Mouse (Mus musculus) MEL (cell line): ENCODE measurements around the gene Cetn3. TPM values are rescaled to one million over a fixed set of nuclear protein-coding genes. Genes with fewer than 3 reads are reported as not detected.

Source experiments
- DNase-seq: peaks from one replicate; pipeline ENCODE4 v3.0.0; 2011; ENCODE audit warnings: low read depth, low spot score
- H3K27ac ChIP-seq: 2 replicates; pipeline ENCODE4 v1.5.1; 2012; ENCODE audit warnings: low read depth, mild to moderate bottlenecking, control low read depth, low read length, moderate library complexity; ENCODE audit not compliant: control insufficient read depth
- H3K27me3 ChIP-seq, 2 experiments: fragments of 150-350 bp in 1 of 2; sonication (generic) in 1 of 2; 2 replicates each; pipeline ENCODE4 v1.6.1; 2012; ENCODE audit warnings: low read length in 2 of 2, mild to moderate bottlenecking in 2 of 2, improper control_type of control experiment in 1 of 2, moderate library complexity in 1 of 2; ENCODE audit not compliant: insufficient read depth in 2 of 2, control insufficient read depth in 1 of 2
- H3K36me3 ChIP-seq, 2 experiments: 2 replicates each; pipeline ENCODE4 v1.6.1; 2012 to 2014; ENCODE audit warnings: low read length in 2 of 2, improper control_type of control experiment in 1 of 2, inconsistent platforms in 1 of 2, mild to moderate bottlenecking in 1 of 2; ENCODE audit not compliant: insufficient read depth in 2 of 2, control insufficient read depth in 1 of 2
- H3K4me1 ChIP-seq, 2 experiments: fragments of 150-350 bp in 1 of 2; sonication (generic) in 1 of 2; 2 replicates each; pipeline ENCODE4 v1.6.1; 2012; ENCODE audit warnings: low read length in 2 of 2, improper control_type of control experiment in 1 of 2, mild to moderate bottlenecking in 1 of 2; ENCODE audit not compliant: insufficient read depth in 2 of 2, control insufficient read depth in 1 of 2
- H3K4me3 ChIP-seq, 2 experiments: fragments of 150-350 bp in 1 of 2; sonication (generic) in 1 of 2; 2 replicates each; pipeline ENCODE4 v1.5.1; 2012; ENCODE audit warnings: low read depth in 2 of 2, low read length in 2 of 2, mild to moderate bottlenecking in 2 of 2, moderate library complexity in 2 of 2, control low read depth in 1 of 2, improper control_type of control experiment in 1 of 2; ENCODE audit not compliant: control insufficient read depth in 1 of 2, insufficient read depth in 1 of 2
- H3K79me2 ChIP-seq: 2 replicates; pipeline ENCODE4 v1.6.1; 2012; ENCODE audit warnings: mild to moderate bottlenecking, low read length, moderate library complexity; ENCODE audit not compliant: control insufficient read depth, poor library complexity, insufficient read depth
- H3K9ac ChIP-seq: 2 replicates; pipeline ENCODE4 v1.6.1; 2012; ENCODE audit warnings: low read depth, mild to moderate bottlenecking, control low read depth, low read length, moderate library complexity; ENCODE audit not compliant: control insufficient read depth, poor library complexity, severe bottlenecking
- H3K9me3 ChIP-seq: fragments of 150-350 bp; sonication (generic); replicated peaks from 2 replicates; pipeline ENCODE4 v1.6.1; 2012; ENCODE audit warnings: mild to moderate bottlenecking, low read length, improper control_type of control experiment, moderate library complexity; ENCODE audit not compliant: insufficient read depth
- CTCF ChIP-seq, 3 experiments: IDR thresholded peaks in 2 of 3; conservative IDR thresholded peaks in 1 of 3; 2 replicates each; pipeline ENCODE4 v1.5.1; 2011 to 2012; ENCODE audit warnings: low read length in 3 of 3, low read depth in 2 of 3, mild to moderate bottlenecking in 2 of 3, improper control_type of control experiment in 1 of 3, inconsistent platforms in 1 of 3, mixed read lengths in 1 of 3, moderate library complexity in 1 of 3; ENCODE audit not compliant: control insufficient read depth in 1 of 3, insufficient read depth in 1 of 3, poor library complexity in 1 of 3, severe bottlenecking in 1 of 3
- E2F4 ChIP-seq: IDR thresholded peaks from 2 replicates; pipeline ENCODE4 v1.6.1; 2011; ENCODE audit warnings: low read depth, low read length, improper control_type of control experiment, borderline replicate concordance
- ELF1 ChIP-seq: IDR thresholded peaks from 2 replicates; pipeline ENCODE4 v1.6.1; 2014; ENCODE audit warnings: low read depth, mild to moderate bottlenecking, inconsistent platforms, low read length, improper control_type of control experiment, moderate library complexity
- EP300 ChIP-seq, 2 experiments: IDR thresholded peaks; 2 replicates each; pipeline ENCODE4 v1.6.1; 2011; ENCODE audit warnings: improper control_type of control experiment in 2 of 2, low read length in 2 of 2, low read depth in 1 of 2, mild to moderate bottlenecking in 1 of 2
- GABPA ChIP-seq: IDR thresholded peaks from 2 replicates; pipeline ENCODE4 v1.6.1; 2012; ENCODE audit warnings: low read depth, mild to moderate bottlenecking, inconsistent platforms, low read length, improper control_type of control experiment, moderate library complexity
- GATA1 ChIP-seq: IDR thresholded peaks from 2 replicates; pipeline ENCODE4 v1.6.1; 2011; ENCODE audit warnings: low read depth, low read length, improper control_type of control experiment
- JUND ChIP-seq: IDR thresholded peaks from 2 replicates; pipeline ENCODE4 v1.6.1; 2011; ENCODE audit warnings: low read depth, mild to moderate bottlenecking, improper control_type of control experiment, low read length
- MEF2A ChIP-seq: IDR thresholded peaks from 2 replicates; pipeline ENCODE4 v1.6.1; 2014; ENCODE audit warnings: low read depth, mild to moderate bottlenecking, inconsistent platforms, low read length, improper control_type of control experiment; ENCODE audit not compliant: poor library complexity, insufficient replicate concordance, severe bottlenecking; ENCODE audit errors: extremely low read depth
- MYB ChIP-seq: IDR thresholded peaks from 2 replicates; pipeline ENCODE4 v1.6.1; 2011; ENCODE audit warnings: mild to moderate bottlenecking, low read depth, low read length, improper control_type of control experiment
- NELFE ChIP-seq: IDR thresholded peaks from 2 replicates; pipeline ENCODE4 v1.6.1; 2011; ENCODE audit warnings: low read depth, low read length, improper control_type of control experiment
- POLR2AphosphoS2 ChIP-seq: IDR thresholded peaks from 2 replicates; pipeline ENCODE4 v1.6.1; 2011; ENCODE audit warnings: low read length, improper control_type of control experiment
- POLR2AphosphoS5 ChIP-seq: IDR thresholded peaks from 2 replicates; pipeline ENCODE4 v1.6.1; 2012; ENCODE audit warnings: low read depth, borderline replicate concordance, mild to moderate bottlenecking, inconsistent platforms, low read length, moderate library complexity, mixed read lengths
- RAD21 ChIP-seq: IDR thresholded peaks from 2 replicates; pipeline ENCODE4 v1.6.1; 2011; ENCODE audit warnings: mild to moderate bottlenecking, low read depth, low read length, improper control_type of control experiment
- RCOR1 ChIP-seq: IDR thresholded peaks from 2 replicates; pipeline ENCODE4 v1.6.1; 2012; ENCODE audit warnings: low read depth, mild to moderate bottlenecking, inconsistent platforms, low read length, improper control_type of control experiment
- SMC3 ChIP-seq: IDR thresholded peaks from 2 replicates; pipeline ENCODE4 v1.6.1; 2011; ENCODE audit warnings: low read depth, low read length, improper control_type of control experiment
- TBP ChIP-seq: IDR thresholded peaks from 2 replicates; pipeline ENCODE4 v1.8.0; 2011; ENCODE audit warnings: low read depth, low read length, improper control_type of control experiment
- UBTF ChIP-seq: IDR thresholded peaks from 2 replicates; pipeline ENCODE4 v1.6.1; 2012; ENCODE audit warnings: low read depth, mild to moderate bottlenecking, inconsistent platforms, low read length, improper control_type of control experiment, moderate library complexity, borderline replicate concordance; ENCODE audit not compliant: insufficient read depth
- polyA plus RNA-seq, 2 experiments: library from polyadenylated mRNA; stranded (reverse) in 1 of 2; unstranded in 1 of 2; fragments of >175 nt in 1 of 2; fragments of >200 nt in 1 of 2; gene quantifications; 2 replicates each; pipeline versions ENCODE4 v1.2.1 to v1.2.4; 2012; ENCODE audit warnings: low replicate concordance in 2 of 2, low read depth in 1 of 2; ENCODE audit not compliant: insufficient read length in 2 of 2, insufficient read depth in 1 of 2, missing spikeins in 1 of 2
- total RNA-seq: library from RNA; depleted of rRNA; stranded (reverse); fragments of 300-350 nt; gene quantifications from 2 replicates; pipeline ENCODE4 v1.2.3, GENCODE M21; 2012

The Cetn3 gene
- total and polyA plus RNA-seq, 3 experiments, result 70.2 to 101 TPM; not detected in 1

DNA sequence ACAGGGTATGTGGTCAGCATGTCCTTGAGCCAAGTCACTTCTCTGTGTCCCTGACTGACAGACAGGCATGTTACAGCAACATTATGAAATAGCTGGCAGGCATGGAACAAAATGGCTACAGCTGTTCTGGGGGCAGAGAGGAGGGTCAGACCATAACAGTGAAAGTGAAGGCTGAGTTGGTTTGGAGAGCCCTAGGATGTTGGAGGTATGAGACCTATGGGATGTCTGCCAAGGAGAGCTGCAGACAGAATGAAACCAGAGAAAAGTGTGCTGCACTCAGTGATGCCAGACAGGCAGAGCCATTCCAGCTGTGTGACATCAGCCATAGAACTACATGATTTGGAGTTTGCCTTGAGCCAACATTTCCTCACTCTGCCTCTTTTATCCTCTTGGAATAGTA, 28.0 kb upstream of the Cetn3 start:
- Histone ChIP-seq H3K79me2 (no peaks in the 10 kb centered on the region), H3K9me3 (no peaks in the 10 kb centered on the region), H3K27me3 (no peaks in the 10 kb centered on the region; a peak in 1 of 4 replicates), H3K36me3 (no peaks in the 10 kb centered on the region), H3K4me1 (no peaks in the 10 kb centered on the region), H3K4me3 (no peak overlapping the region), H3K9ac (no peak overlapping the region), H3K27ac (no peak overlapping the region)
- no peak for DNase-seq
- TF ChIP-seq POLR2AphosphoS2 (no peak), JUND (no peak), UBTF (no peak), GATA1 (no peak), MYB (no peak), ELF1 (no peak), EP300 (IDR thresholded peaks at IDR 0.05; ENCODE audit: low read depth in 1 of 2, low read length in 2 of 2) (no peak), POLR2AphosphoS5 (no peak), SMC3 (no peak)

DNA sequence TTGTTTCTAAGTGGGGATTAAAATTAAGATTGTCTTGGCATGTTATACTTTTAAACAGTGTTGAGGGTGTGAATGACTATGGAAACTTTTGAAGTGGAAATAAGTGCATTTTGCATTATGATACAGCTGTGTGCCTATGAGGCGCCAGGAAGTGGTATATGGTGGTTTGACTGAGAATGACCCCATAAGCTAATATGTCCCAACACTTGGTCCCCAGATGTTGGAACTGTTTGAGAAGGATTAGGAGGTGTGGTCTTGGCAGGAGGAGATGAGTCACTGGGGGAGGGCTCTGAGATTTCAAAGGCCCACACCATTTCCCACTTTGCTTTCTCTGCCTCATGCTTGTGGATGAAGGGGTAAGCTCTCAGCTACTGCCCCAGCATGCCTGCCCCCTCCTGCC, 27.6 kb upstream of the Cetn3 start:
- no peak for TF ChIP-seq GATA1
- no peak for TF ChIP-seq RAD21
- TF ChIP-seq GABPA, result no peak
- TF ChIP-seq CTCF (IDR thresholded peaks at IDR 0.05 in 2 of 3, conservative IDR thresholded peaks at IDR 0.05 in 1 of 3; ENCODE audit: control insufficient read depth in 1 of 3, insufficient read depth in 1 of 3, low read depth in 2 of 3, low read length in 3 of 3, poor library complexity in 1 of 3, severe bottlenecking in 1 of 3), result no peak
- TF ChIP-seq MEF2A, result no peak
- no peak for TF ChIP-seq POLR2AphosphoS5
- no peak for TF ChIP-seq E2F4
- no peak for TF ChIP-seq NELFE
- no peak for TF ChIP-seq TBP
- no peak for TF ChIP-seq RCOR1

More for the DNA sequence above, 27.6 kb upstream of the Cetn3 start:
- Histone ChIP-seq H3K36me3 (no peaks in the 10 kb centered on the region), H3K27me3 (no peaks in the 10 kb centered on the region; a peak in 1 of 4 replicates), H3K4me1 (no peaks in the 10 kb centered on the region), H3K9ac (no peak overlapping the region), H3K9me3 (no peaks in the 10 kb centered on the region), H3K27ac (no peak overlapping the region), H3K4me3 (no peak overlapping the region), H3K79me2 (no peaks in the 10 kb centered on the region)
- no peak for DNase-seq
